Mouse (Mus musculus) left cerebral cortex, adult 2 months (tissue): ENCODE data around the gene Plekhh3. TPM values are rescaled to one million over a fixed set of nuclear protein-coding genes. Genes with fewer than 3 reads are reported as not detected.
A peak's percentile ranks its signal among the peaks of the same experiment; 100 is the strongest.
"Not testable (repeated sequence)": the region's sequence is repeated elsewhere in the genome, so short reads cannot be mapped to it uniquely, and the experiment has no call there.

Experiments used
- DNase-seq, 2 experiments: peaks; one replicate each; pipeline ENCODE4 v3.0.0; 2021 to 2022; ENCODE audit warnings: low spot score in 2 of 2, mixed read lengths in 1 of 2; ENCODE audit errors: extremely low spot score in 1 of 2
- H3K27ac ChIP-seq: fragments of 200-600 bp; 2 replicates; pipeline ENCODE4 v1.8.1; 2022
- H3K4me3 ChIP-seq: fragments of 200-600 bp; 2 replicates; pipeline ENCODE4 v1.8.1; 2022
- CTCF ChIP-seq: fragments of 200-600 bp; IDR thresholded peaks from 2 replicates; pipeline ENCODE4 v1.8.1; 2022; ENCODE audit warnings: antibody characterized with exemption, mild to moderate bottlenecking, moderate library complexity
- intact Hi-C: fragments of 180-260 bp; cut with DNase I; formaldehyde crosslinking; loops from one replicate; pipeline ENCODE4 v1.15.1; 2025
- total RNA-seq, 2 experiments: library from RNA; stranded (reverse); gene quantifications; 2 replicates each; pipeline ENCODE4 v1.2.3; 2021

Gene Plekhh3
- total RNA-seq, 2 experiments from 2014 or later, result 13.0 to 13.2 TPM

DNA sequence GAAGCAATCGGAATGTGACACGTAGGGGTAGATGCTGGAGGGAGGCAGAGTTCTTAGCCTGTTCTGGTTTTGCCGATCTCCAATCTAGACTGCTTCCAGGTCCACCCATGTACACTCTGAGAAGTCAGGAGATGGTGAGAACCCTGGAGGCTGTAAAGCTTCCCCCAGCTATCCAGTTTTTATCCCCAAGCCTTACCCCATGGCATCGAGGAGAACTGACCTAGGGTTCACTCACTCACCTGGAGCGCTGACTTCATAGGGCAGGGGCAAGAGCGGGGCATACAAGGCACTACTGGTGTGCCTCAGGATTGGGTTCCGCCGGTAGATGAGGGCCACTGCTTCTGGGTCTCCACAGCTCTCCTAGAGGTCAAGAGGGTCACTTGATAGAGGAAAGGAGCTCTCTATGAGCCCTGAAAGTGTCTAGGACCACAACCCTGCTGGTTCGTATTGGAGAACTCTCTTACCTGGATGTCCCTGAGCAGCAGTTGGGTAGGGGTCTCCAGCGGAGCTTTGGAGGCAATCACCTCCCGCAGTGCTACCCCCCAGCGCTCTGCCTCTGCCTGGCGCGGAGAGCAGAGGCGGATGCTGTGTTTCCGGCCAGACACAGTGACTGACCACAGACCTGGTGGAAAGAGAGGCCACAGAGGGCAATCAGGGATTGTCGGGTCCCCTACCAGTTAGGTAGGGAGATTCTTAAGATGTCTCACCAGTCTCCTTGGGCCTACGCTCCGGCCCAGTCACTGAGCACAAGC, 3.8 kb downstream of the Plekhh3 start:
- H3K27ac ChIP-seq, result no peak overlapping the region
- intact Hi-C loops, result no loop called here
- no peak for DNase-seq
- H3K4me3 ChIP-seq, result no peak overlapping the region
- TF ChIP-seq CTCF, result no peak

DNA sequence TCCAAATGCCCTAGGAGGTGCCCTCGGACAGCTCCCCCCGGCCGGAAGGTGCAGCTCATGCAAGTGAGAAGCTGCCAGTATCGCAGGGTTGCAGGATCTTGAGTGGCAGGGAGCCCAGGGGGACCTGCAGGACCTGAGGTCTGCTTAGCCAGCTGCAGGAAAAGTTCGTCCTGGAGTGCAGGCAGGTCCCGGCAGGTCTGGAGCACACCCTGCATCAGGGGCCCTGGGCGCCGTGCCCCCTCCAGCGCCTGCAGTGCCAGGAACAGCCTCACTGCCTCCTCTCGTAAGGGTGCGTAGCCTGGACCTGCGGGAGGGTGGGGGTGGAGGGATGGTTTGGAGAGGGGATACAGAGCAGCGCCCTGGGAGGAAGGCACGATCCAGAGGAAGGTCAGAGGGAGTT, 4.8 kb downstream of the Plekhh3 start:
- no peak overlapping the region for H3K27ac ChIP-seq
- intact Hi-C loops, result no loop called here
- no peak for DNase-seq
- no peak overlapping the region for H3K4me3 ChIP-seq
- no peak for TF ChIP-seq CTCF

DNA sequence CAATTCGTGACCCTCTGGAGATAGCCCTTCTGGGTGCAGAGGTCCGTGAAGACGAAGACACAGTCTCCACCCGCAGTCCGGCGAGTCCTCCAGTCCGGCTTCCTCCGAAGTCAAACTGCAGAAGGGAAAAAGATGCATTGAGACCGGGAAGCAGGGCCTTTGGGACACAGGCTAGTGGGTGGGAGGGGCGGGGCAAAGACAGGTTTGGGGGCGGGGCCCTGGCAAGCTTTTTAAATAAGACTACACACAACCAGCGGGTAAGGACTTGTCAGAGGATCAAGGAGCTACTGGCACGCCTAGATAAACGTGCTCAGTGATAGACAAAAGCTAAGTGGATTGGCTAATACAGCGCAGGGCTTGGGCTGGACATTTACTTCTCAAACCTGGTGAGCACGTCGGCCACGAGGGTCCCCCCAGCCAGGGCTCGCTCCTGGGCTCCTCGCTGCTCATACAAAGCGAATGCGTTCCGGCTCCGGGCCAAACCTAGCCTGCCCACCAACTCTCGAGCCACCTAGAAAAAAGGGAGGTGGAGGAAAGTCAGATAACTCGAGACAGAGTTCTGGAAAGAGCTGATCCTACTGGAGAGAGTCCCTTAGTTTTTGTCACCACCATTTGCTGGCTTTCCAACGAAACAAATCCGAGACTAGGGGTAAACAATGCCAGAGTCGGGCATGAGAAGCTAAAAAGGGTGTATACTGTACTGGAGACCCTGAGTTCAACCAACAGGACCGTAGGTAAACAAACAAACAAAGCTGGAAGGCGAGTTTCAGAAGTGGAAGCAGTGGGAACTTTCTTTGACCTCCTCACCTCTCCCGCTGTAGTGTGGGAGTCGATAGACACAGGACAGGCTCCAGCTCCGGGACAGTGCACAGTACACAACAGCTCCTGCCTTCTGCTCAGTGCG, 6.2 kb downstream of the Plekhh3 start:
- Histone ChIP-seq H3K4me3 (no peak overlapping the region), H3K27ac (no peak overlapping the region)
- intact Hi-C loops, result no loop called here
- DNase-seq, result no peak
- no peak for TF ChIP-seq CTCF

DNA sequence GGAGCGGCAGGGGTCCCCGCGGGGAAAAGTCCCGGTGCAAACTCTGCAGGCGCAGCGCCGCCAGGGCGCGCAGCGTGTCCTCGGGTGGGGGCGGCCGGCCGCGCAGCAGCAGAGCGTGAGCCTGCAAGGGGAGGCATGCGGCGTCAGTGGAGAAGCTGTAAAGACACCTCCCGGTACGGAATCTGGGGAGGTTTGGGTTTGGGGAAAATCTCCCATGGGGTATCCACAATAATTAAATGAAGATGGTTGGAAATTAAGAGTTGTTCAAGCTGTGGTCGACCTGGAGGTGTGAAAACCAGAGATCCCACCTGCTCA, 6.8 kb downstream of the Plekhh3 start:
- H3K4me3 ChIP-seq, result no peak overlapping the region
- TF ChIP-seq CTCF, result no peak
- DNase-seq, result no peak
- H3K27ac ChIP-seq, result no peak overlapping the region
- intact Hi-C loops, result no loop called here

DNA sequence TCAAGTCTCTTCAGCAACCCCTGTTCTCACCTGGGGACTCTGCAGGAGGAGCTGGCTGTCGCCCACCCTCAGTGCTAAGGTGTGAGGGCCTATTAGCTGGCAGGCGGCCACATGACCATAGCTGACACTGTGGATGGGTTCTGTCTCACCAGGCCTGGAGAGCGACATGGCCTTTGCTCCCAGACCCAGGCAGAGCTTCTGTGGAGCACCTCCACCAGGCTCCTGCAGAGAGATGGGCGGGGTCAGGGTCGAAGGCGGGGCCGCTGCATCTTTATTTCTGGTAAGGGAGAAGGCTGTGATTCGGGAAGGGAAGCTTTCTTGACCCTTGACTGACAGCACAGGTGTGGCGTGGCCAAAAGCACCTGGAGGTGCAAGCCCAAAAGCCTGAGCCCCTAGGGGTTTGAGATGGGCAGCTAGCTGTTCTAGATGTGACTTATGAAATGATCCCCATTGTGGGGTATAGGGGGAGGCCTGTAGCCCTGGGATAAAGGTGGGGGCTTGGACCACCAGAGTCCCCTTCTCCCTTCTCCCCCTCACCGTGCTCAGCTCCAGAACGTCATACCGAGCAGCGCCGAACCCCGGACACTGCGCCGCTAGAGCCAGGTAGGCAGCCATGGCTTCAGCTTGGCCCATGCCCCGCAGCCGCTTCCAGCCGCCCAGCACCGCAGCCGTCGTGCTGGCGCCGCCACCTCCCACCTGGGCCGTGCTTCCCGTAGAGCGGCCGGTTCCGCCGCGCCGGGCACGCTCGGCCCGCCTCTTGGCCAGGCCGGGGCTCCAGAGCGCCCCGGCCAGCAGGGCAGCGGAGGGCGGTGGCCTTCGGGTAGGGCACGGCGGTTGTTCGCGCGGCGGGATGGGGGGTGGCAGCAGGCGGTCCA, 7.4 kb downstream of the Plekhh3 start:
- Histone ChIP-seq H3K4me3 (no peak overlapping the region), H3K27ac (no peak overlapping the region)
- TF ChIP-seq CTCF, result no peak
- intact Hi-C loops, result no loop called here
- no peak for DNase-seq

DNA sequence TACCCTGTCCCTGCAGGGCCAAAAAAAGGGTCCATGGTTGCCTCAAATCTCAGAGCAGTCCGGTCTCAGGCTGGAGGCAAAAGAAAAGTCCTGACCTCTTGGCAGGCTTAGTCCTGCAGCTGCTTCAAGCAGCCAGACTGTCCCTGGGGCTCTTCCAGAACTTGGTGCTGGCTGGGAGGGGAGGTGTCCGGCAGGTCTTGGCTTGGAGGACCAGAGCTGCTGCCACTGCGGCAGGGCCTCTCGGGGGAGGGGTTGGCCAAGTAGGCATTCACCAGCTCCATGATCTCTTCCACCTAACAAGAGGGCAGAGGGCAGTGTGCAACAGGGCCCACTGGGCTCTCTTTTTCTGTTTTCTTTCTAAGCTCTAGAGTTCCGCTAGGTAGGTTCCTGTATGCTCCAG, 8.4 kb downstream of the Plekhh3 start:
- H3K4me3 ChIP-seq, result no peak overlapping the region
- no peak for DNase-seq
- H3K27ac ChIP-seq, result no peak overlapping the region
- no peak for TF ChIP-seq CTCF
- intact Hi-C loops, result no loop called here

DNA sequence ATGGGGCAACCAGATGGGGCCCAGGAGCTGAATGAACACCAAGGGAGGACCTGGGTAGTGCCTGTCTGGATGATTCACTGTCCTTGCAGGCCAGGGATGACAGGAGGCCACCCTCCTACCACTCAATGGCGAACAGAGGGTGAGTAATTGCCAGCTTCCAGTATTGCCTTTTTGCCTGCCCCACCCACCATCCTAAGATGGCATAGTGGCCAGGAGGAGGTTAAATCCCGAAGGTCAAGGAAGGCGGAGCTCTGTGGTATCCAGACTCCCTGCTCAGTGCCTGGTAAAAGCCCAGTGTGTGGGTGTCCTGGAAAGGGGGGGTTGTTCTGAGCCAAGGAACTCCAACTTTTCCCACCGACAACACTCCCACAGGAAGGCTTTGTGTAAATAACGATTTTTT, 8.8 kb downstream of the Plekhh3 start:
- no peak overlapping the region for H3K27ac ChIP-seq
- no peak for DNase-seq
- intact Hi-C loops, result no loop called here
- H3K4me3 ChIP-seq, result no peak overlapping the region
- TF ChIP-seq CTCF, result no peak

DNA sequence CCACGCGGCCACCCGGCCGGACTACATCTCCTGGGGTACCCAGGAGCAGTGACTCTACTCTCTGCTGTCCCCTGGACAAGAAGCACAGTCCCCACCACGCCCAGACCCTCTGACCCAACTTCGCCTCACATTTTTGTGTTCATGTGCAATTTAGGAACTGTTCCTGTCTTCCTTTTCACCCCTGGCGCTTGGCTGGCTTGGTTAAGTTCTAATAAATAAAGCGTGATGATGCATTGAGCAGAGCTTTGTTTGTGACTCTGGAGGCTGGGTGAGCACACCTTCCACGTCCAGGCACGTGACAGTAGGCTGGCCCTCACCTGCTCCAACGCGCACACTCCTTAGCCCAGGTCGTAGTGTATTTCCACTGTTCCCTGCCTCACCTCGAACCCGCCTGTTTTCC, 9.6 kb downstream of the Plekhh3 start:
- Histone ChIP-seq H3K4me3 (no peak overlapping the region), H3K27ac (no peak overlapping the region)
- intact Hi-C loops, result no loop called here
- DNase-seq, result no peak
- no peak for TF ChIP-seq CTCF

DNA sequence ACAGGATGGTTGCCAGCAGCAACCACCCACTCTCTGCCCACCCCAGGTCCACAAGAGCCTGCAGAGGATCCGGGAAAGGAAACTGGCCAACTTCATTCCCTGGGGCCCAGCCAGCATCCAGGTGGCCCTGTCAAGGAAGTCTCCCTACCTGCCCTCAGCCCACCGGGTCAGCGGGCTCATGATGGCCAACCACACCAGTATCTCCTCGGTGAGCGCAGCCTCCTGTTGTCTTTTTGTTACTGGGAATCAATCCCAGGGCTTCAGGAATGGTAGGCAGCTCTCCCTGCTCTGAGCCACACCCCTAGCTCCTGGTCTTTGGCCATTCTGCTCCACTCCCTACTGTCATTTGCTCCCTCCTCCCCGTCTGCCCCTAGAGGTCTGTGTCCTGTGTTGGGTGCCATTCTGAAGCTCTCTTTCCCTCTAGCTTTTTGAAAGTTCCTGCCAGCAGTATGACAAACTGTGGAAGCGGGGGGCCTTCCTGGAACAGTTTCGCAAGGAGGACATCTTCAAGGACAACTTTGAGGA, 10.1 kb downstream of the Plekhh3 start:
- H3K4me3 ChIP-seq, H3K27ac ChIP-seq, intact Hi-C loops, DNase-seq: not testable (repeated sequence)

DNA sequence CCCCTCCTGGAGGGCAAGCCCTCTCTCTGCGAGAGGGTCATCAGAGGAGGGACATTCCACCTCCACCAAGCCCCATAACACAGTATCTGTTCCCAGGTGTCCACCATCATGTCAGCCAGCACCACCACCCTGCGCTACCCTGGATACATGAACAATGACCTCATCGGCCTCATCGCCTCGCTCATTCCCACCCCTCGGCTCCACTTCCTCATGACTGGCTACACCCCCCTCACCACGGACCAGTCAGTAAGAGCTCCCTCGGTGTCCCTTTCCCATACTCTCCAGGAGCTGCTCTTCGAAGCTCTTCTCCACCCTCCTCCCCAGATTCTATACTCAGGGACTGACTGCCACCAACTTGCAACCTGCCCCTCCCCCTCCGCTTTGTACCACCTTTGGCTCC, 11.0 kb downstream of the Plekhh3 start:
- H3K27ac ChIP-seq, intact Hi-C loops, H3K4me3 ChIP-seq, DNase-seq: not testable (repeated sequence)

DNA sequence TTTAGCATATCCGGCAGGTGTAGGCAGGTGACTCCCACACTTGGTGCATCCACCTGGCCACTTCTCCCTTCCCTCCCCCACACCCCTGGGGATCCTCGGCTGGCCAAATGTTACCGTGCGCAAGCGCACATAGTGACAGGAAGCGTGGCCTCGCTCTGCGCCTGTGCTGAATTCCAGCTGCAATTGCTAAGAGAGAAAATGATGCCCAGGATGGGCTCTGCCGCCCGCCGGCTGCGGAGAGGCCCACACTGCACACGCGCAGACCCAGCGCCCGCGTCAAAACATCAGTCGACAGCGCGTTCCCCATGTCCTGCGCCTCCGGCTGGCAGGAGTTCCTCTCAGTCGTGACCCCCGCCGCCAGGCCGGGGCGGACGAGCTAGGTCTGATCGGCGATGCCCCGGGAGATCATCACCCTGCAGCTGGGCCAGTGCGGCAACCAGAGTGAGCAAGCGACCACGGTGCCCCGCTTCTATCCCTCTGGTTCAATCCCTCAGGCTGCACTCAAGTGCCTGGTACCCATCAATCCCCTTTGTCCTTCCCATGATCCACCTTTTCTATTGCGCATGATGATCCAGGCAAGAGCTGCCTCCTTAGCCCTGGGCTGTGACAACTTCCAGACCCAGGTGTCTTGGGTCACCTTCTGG, 15.3 kb downstream of the Plekhh3 start, which contains the start of gene Tubg2:
Gene Tubg2 (plus strand): TSS at position 180 of the 644 bp plus-strand sequence.
- Histone ChIP-seq H3K4me3 (peak within 1 kb of the TSS; percentile 64), H3K27ac (peak within 1 kb of the TSS; percentile 90)
- TF ChIP-seq CTCF, result no peak; the same call in 1 of the 2 replicates
- intact Hi-C loops, result no loop called here
- DNase-seq, result peak; percentile 80
